Mouse (Mus musculus) right cerebral cortex, adult 18-20 months (tissue): ENCODE results near the gene Tas2r117.

Experiments
- DNase-seq: peaks from one replicate; pipeline ENCODE4 v3.0.0; 2022; ENCODE audit warnings: mixed read lengths

Gene Tas2r117

GRCm38 (mm10) chr6:132802518-132802917, at the start of gene Tas2r117:
Gene Tas2r117 (plus strand): TSS chr6:132802818.
- DNase-seq, result no peak

GRCm38 (mm10) chr6:132754430-132754829, 48.2 kb upstream of the Tas2r117 start, which contains the start of gene Tas2r124:
Gene Tas2r124 (plus strand): TSS chr6:132754730.
- no peak for DNase-seq

GRCm38 (mm10) chr6:132761831-132762230, 40.8 kb upstream of the Tas2r117 start, which contains the start of gene Tas2r102:
Gene Tas2r102 (plus strand): TSS chr6:132762131.
- no peak for DNase-seq

- no peak for DNase-seq
Observed at GRCm38 (mm10) chr6:132778062-132778461, 24.6 kb upstream of the Tas2r117 start, which contains the start of gene Tas2r136. Gene Tas2r136 (minus strand): TSS chr6:132778162.

- no peak for DNase-seq
Observed at GRCm38 (mm10) chr6:132795393-132795792, 7.2 kb upstream of the Tas2r117 start.

GRCm38 (mm10) chr6:132846842-132847241, 44.2 kb downstream of the Tas2r117 start, which contains the start of gene Tas2r123:
Gene Tas2r123 (plus strand): TSS chr6:132847142.
- DNase-seq, result no peak
